Mouse (Mus musculus): ENCODE results near the gene Mrpl10. TPM values are rescaled to one million over a fixed set of nuclear protein-coding genes. Genes with fewer than 3 reads are reported as not detected.
A peak's percentile ranks its signal among the peaks of the same experiment; 100 is the strongest.

Mrpl10 gene
- total RNA-seq (2021): 100 to 1,000 TPM; 131 to 141 TPM
- long read RNA-seq, experiment 1, transcript Mrpl10-201 (5 exons, 1,708 nt): major isoform, 85 of 132 reads
- long read RNA-seq, experiment 1, partial matches to known transcripts: 33 of 132 reads
- long read RNA-seq, experiment 1, other reads (novel, unspliced or antisense): 14 of 132 reads
- long read RNA-seq, experiment 2, transcript Mrpl10-201 (5 exons, 1,708 nt): major isoform, 55 of 70 reads
- long read RNA-seq, experiment 2, partial matches to known transcripts: 4 of 70 reads
- long read RNA-seq, experiment 2, other reads (novel, unspliced or antisense): 11 of 70 reads

DNA sequence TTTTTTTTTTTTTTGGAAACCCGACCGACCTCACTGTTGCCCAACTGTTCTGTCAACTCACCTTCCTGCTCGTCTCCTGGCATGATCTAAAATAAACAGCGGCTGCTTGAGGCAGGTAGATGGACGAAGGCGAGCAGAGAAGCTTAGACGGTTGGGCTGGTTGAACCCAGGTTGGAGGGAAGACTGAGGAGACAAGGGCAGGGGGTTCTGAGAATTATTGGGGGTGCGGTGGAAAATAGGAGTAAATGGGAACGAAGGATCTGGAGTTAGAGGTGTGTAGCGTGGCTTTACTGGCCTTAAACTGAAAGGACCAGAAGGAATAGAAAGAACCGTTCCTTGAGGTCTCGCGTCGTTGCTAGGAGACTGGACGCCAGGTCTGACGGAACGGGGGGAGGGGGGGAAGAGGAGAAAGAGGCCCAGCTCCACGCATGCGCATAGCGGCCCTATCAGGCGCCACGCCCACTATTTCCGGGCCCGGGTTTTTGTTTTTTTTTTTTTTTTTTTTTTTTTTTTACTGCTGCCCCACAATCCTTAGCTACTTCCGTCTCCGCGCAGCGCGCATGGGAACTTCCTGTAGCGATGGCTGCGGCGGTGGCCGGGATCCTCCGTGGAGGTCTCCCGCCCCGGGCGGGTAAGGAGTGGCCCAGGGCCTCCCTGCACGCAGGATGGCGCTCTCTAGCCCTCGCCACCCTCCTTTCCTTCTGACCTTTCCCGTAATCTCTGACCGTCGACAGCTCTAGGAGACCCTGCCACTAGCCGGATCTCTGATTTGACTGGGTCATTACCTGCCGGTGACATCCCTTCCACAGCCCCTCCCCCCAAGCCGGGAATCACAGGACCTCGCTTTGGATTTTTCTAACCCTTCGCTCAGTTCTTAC lies at the start of gene Mrpl10, which contains the start of gene Lrrc46:
Gene Mrpl10 (plus strand): TSS at position 539 of the 878 bp plus-strand sequence.
Gene Lrrc46 (minus strand): TSS at position 386 of the 878 bp plus-strand sequence.
- DNase-seq: peak; percentile 91 to 93

DNA sequence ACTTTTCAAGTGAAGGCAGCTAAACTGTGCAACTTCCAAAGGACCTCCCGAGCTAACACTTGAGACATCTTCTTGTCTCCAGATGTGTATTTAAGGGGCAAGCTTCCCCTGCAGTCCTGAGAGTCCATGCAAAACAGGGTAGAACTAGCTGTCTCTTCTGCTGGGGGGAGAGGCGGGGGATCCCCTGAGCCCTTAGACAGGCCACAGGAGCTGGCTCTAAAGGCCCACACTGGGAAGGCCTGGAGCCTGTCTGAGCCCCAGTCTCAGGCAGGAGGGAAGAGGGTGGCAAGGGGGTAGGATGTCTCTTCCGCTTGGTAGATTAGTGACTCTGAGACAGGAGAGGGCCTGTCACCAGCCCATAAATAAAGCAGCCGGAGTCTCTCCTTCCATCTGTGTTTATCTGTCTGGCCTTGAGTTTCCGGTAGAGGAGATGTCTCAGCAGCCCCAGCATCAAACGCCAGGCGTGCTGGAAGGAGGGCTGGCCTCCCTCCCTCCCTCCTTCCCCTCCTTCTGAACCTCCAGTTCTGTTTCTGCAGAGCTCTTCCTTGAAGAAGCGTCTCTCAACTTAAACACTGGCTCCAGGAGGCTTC lies 48.5 kb upstream of the Mrpl10 start:
- DNase-seq: no peak

DNA sequence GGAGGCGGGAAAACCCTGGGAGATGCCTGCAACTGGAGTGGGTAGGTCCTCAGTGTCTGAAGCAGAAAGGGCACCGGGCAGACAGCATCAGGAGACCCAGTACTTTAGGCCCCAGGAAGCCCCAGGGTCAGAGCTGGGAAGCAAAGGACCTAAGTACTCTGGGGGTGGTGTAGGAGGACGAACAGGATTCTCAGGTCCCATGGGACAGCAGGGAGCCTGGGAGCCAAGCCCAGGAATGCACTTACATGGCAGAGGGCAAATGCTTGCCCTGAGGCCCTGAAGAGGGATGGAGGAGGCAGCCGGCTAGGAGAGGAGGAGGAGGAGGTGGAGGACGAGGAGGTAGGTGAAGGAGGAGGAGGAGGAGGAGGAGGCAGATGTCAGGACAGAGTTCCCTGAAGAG lies 46.3 kb upstream of the Mrpl10 start:
- no peak for DNase-seq

- no peak for DNase-seq
Observed at GRCm38 (mm10) chr11:96995836-96996772, 45.3 kb upstream of the Mrpl10 start.

- DNase-seq: no peak
Observed at GRCm38 (mm10) chr11:96996773-96997379, 44.5 kb upstream of the Mrpl10 start.

GRCm38 (mm10) chr11:96997380-96997956 lies 43.9 kb upstream of the Mrpl10 start:
- DNase-seq: peak in 1 of 2 experiments; percentile 65

DNA sequence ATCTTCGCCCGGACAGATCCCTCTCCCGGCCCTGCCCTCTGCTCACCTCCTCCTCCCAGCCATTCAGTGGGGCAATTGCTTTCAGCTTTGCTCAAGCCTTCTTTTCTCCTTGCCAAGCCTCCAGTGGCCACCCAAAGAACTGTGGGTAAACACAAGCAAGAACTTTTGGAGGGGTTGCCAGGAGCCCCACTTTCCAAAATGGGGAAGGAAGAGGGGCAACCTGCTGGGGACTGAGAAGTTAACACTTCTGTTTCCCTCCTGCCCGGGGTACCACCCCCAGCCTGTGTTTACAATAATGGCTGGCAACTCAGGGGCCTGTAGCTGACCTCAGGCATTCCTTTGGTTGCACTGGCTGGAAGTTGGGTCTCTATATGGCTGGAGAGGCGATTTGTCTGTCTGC lies 38.2 kb upstream of the Mrpl10 start:
- no peak for DNase-seq

- peak in 1 of 2 experiments; percentile 42 for DNase-seq
Observed at GRCm38 (mm10) chr11:97007093-97007794, 34.1 kb upstream of the Mrpl10 start.

DNA sequence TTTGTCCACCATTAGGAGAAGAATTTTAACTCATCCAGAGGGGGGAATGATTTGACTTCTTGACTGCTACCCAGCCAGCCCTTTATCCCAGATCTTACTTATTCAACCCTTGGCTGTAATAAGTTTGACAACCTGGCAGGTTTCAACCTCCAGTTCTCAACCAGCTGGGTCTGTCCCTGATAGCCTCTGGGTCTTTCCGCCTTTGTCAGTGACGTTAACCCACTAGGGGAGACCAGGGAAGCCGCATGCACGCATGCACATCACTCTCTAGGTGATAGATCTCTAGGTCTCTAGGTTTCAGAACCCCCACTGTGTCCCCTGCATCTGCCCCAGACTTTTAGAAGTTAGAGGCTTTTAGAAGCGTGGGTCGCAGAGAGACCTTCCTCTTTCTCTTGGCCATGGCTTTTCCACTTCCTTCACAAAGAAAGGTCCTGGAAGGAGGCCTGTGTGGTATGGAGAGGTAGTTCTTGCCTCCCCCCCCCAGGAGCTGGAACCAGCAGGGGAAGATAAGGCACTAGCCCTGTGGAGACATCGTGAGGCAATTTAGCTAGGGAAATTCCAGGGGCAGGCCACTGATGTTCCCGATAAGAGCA lies 32.1 kb upstream of the Mrpl10 start:
- no peak for DNase-seq

GRCm38 (mm10) chr11:97013121-97013670 lies 28.2 kb upstream of the Mrpl10 start, which contains the start of gene Sp6:
Gene Sp6, plus strand, starts transcription at chr11:97013394.
- DNase-seq: no peak

DNA sequence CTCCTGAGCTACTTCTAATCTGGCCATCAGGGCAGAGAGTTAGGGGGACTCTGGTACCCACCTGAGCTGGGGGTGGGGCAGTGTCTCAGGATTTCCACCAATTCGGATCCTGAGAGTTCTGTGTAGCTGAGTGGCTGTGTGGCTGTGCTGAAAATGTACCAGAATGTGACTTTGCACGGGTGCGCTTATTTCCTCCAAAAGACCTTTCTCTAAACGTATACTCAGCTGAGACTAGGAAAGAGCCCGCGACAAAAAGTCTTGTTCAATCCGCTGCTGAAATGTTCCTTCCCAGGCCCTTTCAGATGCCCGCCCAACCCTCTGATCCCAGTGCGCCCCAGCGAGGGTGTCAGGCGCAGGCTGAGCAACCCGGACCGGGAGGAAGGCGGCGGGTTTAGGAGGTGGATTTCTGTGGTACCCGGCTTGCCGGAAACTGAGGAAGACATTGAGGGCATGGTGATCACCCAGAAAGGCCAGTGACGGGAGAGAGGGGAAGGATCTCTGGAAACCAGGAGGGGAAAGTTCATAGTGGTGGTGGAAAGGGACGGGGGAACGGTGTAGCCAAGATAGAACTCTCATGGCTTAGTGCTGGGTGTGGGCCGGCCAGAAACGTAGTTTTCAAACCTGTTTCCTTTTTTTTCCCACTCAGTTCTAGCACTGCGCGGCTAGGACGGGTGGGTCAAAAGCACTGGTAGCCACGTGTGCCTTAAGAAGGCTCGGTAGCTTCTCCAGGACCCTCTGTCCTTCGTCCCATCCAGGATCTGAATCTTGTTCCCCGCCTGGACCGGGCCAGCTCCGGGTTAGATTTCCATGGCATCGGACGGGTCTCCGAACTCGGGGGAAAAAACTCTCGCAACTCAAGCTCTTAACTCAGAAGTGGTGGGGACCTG lies 23.4 kb upstream of the Mrpl10 start:
- no peak for DNase-seq

DNA sequence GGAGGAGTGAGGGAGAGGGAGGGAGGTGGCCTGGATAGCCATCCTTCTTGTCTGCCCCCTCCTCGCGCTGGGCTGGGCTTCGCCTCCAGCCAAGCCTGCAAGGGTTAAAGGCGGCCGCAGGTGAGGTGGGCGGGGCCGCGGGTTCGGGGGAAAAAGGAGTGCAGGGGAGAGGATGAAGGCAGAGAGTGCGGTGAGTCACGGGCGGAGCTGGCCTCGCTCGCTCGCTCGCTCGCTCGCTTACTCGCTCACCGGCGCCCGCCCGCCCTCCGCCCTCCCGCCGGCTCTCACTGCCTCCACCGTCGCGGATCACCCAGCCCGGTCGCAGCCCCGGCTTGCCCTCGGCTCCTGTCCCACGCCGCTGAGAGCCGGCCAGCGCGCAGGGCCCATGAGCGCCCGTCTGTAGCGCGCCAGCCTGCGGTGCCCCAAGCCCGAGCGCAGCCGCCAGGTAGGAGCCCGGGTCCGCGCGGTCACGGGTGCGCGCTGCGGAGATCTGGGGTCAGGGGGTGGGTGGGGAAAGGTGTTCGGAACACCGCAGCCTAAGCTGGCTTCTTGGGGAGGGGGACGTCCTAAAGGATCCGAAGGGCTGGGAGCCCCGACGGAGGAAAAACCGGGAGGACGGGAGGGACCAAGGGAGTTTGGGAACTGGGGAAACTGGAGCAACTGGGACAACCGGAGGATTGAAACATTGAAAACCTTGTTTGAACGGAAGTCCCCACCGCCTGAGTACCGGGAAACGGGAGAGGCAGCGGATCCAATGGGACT lies 22.6 kb upstream of the Mrpl10 start:
- DNase-seq: peak; percentile 37 to 55

DNA sequence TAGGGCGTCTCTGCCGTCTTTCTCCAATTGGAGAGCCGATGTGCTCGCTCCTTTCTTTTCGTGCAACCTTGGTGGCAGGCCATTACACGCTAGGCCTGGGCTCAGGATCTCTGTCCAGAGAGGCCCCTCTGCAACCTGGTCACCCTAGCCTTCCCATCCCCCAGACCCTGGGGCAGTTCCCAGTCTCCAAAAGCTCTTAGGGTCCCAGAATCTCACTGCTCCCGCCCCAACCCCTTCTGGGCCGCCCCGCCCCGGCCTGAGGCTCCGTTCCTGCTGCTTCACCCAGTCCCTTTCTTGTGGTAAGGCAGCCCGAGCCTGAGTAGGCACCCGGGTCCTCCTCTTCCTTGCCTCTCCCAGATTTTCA lies 22.0 kb upstream of the Mrpl10 start:
- DNase-seq: no peak

DNA sequence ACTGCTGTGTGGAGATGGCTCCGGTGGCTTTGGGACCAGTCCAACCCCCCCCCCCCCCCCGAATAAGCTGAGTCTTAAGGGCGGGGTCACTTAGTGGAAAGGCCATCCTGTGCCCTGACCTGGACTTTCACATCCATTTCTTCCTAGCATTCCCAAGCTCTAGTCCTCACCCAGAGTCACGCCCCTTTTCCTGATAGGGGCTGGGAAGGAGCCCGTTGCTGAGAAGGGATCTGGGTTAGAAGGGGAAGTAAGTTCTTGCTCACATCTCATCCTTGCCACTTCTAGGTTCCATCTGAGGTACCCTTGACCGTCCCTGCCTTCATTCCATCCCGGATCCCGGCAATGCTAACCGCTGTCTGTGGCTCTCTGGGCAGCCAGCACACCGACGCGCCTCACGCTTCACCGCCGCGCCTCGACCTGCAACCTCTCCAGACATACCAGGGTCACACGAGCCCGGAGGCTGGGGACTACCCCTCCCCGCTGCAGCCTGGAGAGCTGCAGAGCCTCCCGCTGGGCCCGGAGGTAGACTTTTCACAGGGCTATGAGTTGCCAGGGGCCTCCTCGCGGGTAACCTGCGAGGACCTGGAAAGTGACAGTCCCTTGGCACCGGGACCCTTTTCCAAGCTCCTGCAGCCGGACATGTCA lies 20.1 kb upstream of the Mrpl10 start:
- no peak for DNase-seq

DNA sequence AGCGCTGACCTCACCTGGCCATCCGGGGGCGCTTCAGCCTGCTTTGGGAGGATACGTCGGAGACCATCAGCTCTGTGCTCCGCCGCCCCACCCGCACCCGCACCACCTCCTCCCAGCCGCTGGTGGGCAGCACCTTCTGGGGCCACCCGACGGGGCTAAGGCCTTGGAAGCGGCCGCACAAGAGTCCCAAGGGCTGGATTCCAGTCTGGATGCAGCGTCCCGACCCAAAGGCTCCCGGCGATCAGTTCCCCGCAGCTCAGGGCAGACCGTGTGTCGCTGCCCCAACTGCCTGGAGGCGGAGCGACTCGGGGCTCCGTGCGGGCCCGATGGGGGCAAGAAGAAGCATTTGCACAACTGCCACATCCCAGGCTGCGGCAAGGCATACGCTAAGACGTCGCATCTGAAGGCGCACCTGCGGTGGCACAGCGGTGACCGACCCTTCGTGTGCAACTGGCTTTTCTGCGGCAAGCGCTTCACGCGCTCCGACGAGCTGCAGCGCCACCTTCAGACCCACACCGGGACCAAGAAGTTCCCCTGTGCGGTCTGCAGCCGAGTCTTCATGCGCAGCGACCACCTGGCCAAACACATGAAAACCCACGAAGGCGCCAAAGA lies 19.4 kb upstream of the Mrpl10 start:
- peak; percentile 73 to 84 for DNase-seq

- peak; percentile 27 to 38 for DNase-seq
Observed at GRCm38 (mm10) chr11:97024977-97025376, 16.4 kb upstream of the Mrpl10 start.

Data from adrenal gland, postnatal 36 days (tissue).